Mouse (Mus musculus) forebrain, embryonic 16.5 days (tissue): ENCODE measurements around the gene Trio. TPM values are rescaled to one million over a fixed set of nuclear protein-coding genes. Genes with fewer than 3 reads are reported as not detected.

Experiments used
- ATAC-seq: fragments of 200-750 bp; cut with Nextera tagmentation; 2 replicates; pipeline ENCODE4 v1.8.0; 2017; ENCODE audit warnings: mild to moderate bottlenecking, moderate library complexity
- H3K27ac ChIP-seq: fragments of 300-500 bp; sonication (generic); 2 replicates; pipeline ENCODE4 v1.5.1; 2014; ENCODE audit warnings: low read length, control low read depth
- H3K27me3 ChIP-seq: fragments of 300-500 bp; sonication (generic); replicated peaks from 2 replicates; pipeline ENCODE4 v1.6.1; 2014; ENCODE audit warnings: low read length; ENCODE audit not compliant: control insufficient read depth, insufficient read depth
- H3K36me3 ChIP-seq: fragments of 300-500 bp; sonication (generic); 2 replicates; pipeline ENCODE4 v1.6.1; 2014; ENCODE audit not compliant: control insufficient read depth, insufficient read depth
- H3K4me1 ChIP-seq: fragments of 300-500 bp; sonication (generic); replicated peaks from 2 replicates; pipeline ENCODE4 v1.6.1; 2014; ENCODE audit warnings: low read length; ENCODE audit not compliant: control insufficient read depth, insufficient read depth
- H3K4me2 ChIP-seq: fragments of 300-500 bp; sonication (generic); 2 replicates; pipeline ENCODE4 v1.6.1; 2014; ENCODE audit warnings: mild to moderate bottlenecking, low read length, control low read depth
- H3K4me3 ChIP-seq: fragments of 300-500 bp; sonication (generic); replicated peaks from 2 replicates; pipeline ENCODE4 v1.5.1; 2014; ENCODE audit warnings: mild to moderate bottlenecking, low read length, control low read depth
- H3K9ac ChIP-seq: fragments of 300-500 bp; sonication (generic); replicated peaks from 2 replicates; pipeline ENCODE4 v1.6.1; 2014; ENCODE audit warnings: low read depth, low read length, control low read depth
- H3K9me3 ChIP-seq: fragments of 300-500 bp; sonication (generic); 2 replicates; pipeline ENCODE4 v1.6.1; 2016; ENCODE audit warnings: low read length; ENCODE audit not compliant: control insufficient read depth
- WGBS: fragments of 180-500 bp; shearing (Covaris S2); extraction: QIAGEN DNeasy Blood & Tissue Kit; methylation state at CpG from one replicate; pipeline ENCODE4 v1.1.7; 2014; 5-methylcytosine and 5-hydroxymethylcytosine counted together
- polyA plus RNA-seq: library from polyadenylated mRNA; unstranded; fragments of >200 nt; fragmentation: Nextera tagmentation; extraction: Ambion mirVana; gene quantifications from 2 replicates; pipeline ENCODE4 v1.2.1, GENCODE M21; 2015

Gene Trio
- polyA plus RNA-seq, 1 experiment from 2014 or later: 42.6 TPM

GRCm38 (mm10) chr15:27877831-27878230, 147.8 kb downstream of the Trio start:
- Histone ChIP-seq H3K4me2 (no peak overlapping the region), H3K9me3 (no peaks in the 10 kb centered on the region), H3K9ac (no peak overlapping the region), H3K36me3 (peaks cover 7% of the 10 kb centered on the region), H3K4me3 (no peak overlapping the region), H3K27me3 (no peaks in the 10 kb centered on the region), H3K4me1 (no peaks in the 10 kb centered on the region), H3K27ac (no peak overlapping the region)
- WGBS: 83% methylated on average over 7 of the region's 7 CpGs
- ATAC-seq: no peak

- no peak for ATAC-seq
- no peak overlapping the region for H3K4me2 ChIP-seq
- H3K4me1 ChIP-seq: no peaks in the 10 kb centered on the region
- H3K36me3 ChIP-seq: peaks cover 7% of the 10 kb centered on the region
- no peaks in the 10 kb centered on the region for H3K9me3 ChIP-seq
- H3K9ac ChIP-seq: no peak overlapping the region
- WGBS: 84% methylated on average over 10 of the region's 10 CpGs
- peak overlapping the region; percentile 30; the same call in 1 of the 2 replicates for H3K27ac ChIP-seq
- no peak overlapping the region for H3K4me3 ChIP-seq
- H3K27me3 ChIP-seq: no peaks in the 10 kb centered on the region
Measured at GRCm38 (mm10) chr15:27876327-27876726, 149.3 kb downstream of the Trio start.

- Histone ChIP-seq H3K9me3 (no peaks in the 10 kb centered on the region), H3K4me1 (no peaks in the 10 kb centered on the region), H3K27ac (no peak overlapping the region), H3K4me3 (no peak overlapping the region), H3K4me2 (no peak overlapping the region), H3K27me3 (no peaks in the 10 kb centered on the region), H3K36me3 (peaks cover 10% of the 10 kb centered on the region), H3K9ac (no peak overlapping the region)
- no peak for ATAC-seq
- 94% methylated on average over 9 of the region's 9 CpGs for WGBS
Measured at GRCm38 (mm10) chr15:27875753-27876152, 149.9 kb downstream of the Trio start.

- 92% methylated on average over 16 of the region's 16 CpGs for WGBS
- H3K36me3 ChIP-seq: peaks cover 11% of the 10 kb centered on the region
Measured at GRCm38 (mm10) chr15:27873747-27874320, 151.8 kb downstream of the Trio start.

GRCm38 (mm10) chr15:27872286-27872685, 153.4 kb downstream of the Trio start:
- 83% methylated on average over 2 of the region's 2 CpGs for WGBS
- H3K9me3 ChIP-seq: no peaks in the 10 kb centered on the region
- H3K9ac ChIP-seq: no peak overlapping the region
- no peak overlapping the region for H3K4me2 ChIP-seq
- H3K27me3 ChIP-seq: no peaks in the 10 kb centered on the region
- H3K4me1 ChIP-seq: no peaks in the 10 kb centered on the region
- H3K4me3 ChIP-seq: no peak overlapping the region
- ATAC-seq: no peak
- H3K27ac ChIP-seq: no peak overlapping the region
- H3K36me3 ChIP-seq: peaks cover 13% of the 10 kb centered on the region

More at GRCm38 (mm10) chr15:27873747-27874320, 151.8 kb downstream of the Trio start:
- no peak overlapping the region for H3K4me3 ChIP-seq
- no peak overlapping the region for H3K27ac ChIP-seq
- H3K9me3 ChIP-seq: no peaks in the 10 kb centered on the region
- H3K4me2 ChIP-seq: no peak overlapping the region
- H3K9ac ChIP-seq: no peak overlapping the region
- H3K27me3 ChIP-seq: no peaks in the 10 kb centered on the region
- no peak for ATAC-seq
- H3K4me1 ChIP-seq: no peaks in the 10 kb centered on the region

GRCm38 (mm10) chr15:27871708-27872107, 153.9 kb downstream of the Trio start:
- no peak overlapping the region for H3K4me2 ChIP-seq
- no peak overlapping the region for H3K4me3 ChIP-seq
- H3K27me3 ChIP-seq: no peaks in the 10 kb centered on the region
- WGBS: 92% methylated on average over 10 of the region's 10 CpGs
- H3K36me3 ChIP-seq: peaks cover 9% of the 10 kb centered on the region
- no peak overlapping the region for H3K9ac ChIP-seq
- H3K9me3 ChIP-seq: no peaks in the 10 kb centered on the region
- no peaks in the 10 kb centered on the region for H3K4me1 ChIP-seq
- no peak overlapping the region for H3K27ac ChIP-seq
- no peak for ATAC-seq

GRCm38 (mm10) chr15:27871260-27871659, 154.4 kb downstream of the Trio start:
- H3K4me2 ChIP-seq: no peak overlapping the region
- WGBS: 91% methylated on average over 13 of the region's 13 CpGs
- no peak for ATAC-seq
- H3K9ac ChIP-seq: no peak overlapping the region
- H3K4me1 ChIP-seq: no peaks in the 10 kb centered on the region
- no peak overlapping the region for H3K27ac ChIP-seq
- H3K9me3 ChIP-seq: no peaks in the 10 kb centered on the region
- H3K4me3 ChIP-seq: no peak overlapping the region
- H3K36me3 ChIP-seq: peaks cover 9% of the 10 kb centered on the region
- no peaks in the 10 kb centered on the region for H3K27me3 ChIP-seq

- peaks cover 12% of the 10 kb centered on the region for H3K36me3 ChIP-seq
- H3K9me3 ChIP-seq: no peaks in the 10 kb centered on the region
- no peak overlapping the region for H3K4me2 ChIP-seq
- H3K27ac ChIP-seq: no peak overlapping the region
- no peak overlapping the region for H3K9ac ChIP-seq
- no peaks in the 10 kb centered on the region for H3K4me1 ChIP-seq
- WGBS: 90% methylated on average over 4 of the region's 4 CpGs
- H3K27me3 ChIP-seq: no peaks in the 10 kb centered on the region
- ATAC-seq: no peak
- no peak overlapping the region for H3K4me3 ChIP-seq
Measured at GRCm38 (mm10) chr15:27869001-27869400, 156.6 kb downstream of the Trio start.

GRCm38 (mm10) chr15:27867831-27868230, 157.8 kb downstream of the Trio start:
- Histone ChIP-seq H3K4me3 (no peak overlapping the region), H3K4me2 (no peak overlapping the region), H3K4me1 (no peaks in the 10 kb centered on the region), H3K27ac (no peak overlapping the region), H3K9me3 (no peaks in the 10 kb centered on the region), H3K36me3 (peaks cover 12% of the 10 kb centered on the region), H3K9ac (no peak overlapping the region), H3K27me3 (no peaks in the 10 kb centered on the region)
- 94% methylated on average over 7 of the region's 7 CpGs for WGBS
- ATAC-seq: no peak

- peaks cover 12% of the 10 kb centered on the region for H3K36me3 ChIP-seq
- H3K4me2 ChIP-seq: no peak overlapping the region
- no peak overlapping the region for H3K4me3 ChIP-seq
- no peak for ATAC-seq
- no peaks in the 10 kb centered on the region for H3K9me3 ChIP-seq
- no peaks in the 10 kb centered on the region for H3K27me3 ChIP-seq
- no peak overlapping the region for H3K9ac ChIP-seq
- no peaks in the 10 kb centered on the region for H3K4me1 ChIP-seq
- H3K27ac ChIP-seq: no peak overlapping the region
- WGBS: 73% methylated on average over 4 of the region's 4 CpGs
Measured at GRCm38 (mm10) chr15:27866471-27866870, 159.2 kb downstream of the Trio start.
